22 mouse cellular contexts compared by ENCODE assay signal in the genomic region with DNA sequence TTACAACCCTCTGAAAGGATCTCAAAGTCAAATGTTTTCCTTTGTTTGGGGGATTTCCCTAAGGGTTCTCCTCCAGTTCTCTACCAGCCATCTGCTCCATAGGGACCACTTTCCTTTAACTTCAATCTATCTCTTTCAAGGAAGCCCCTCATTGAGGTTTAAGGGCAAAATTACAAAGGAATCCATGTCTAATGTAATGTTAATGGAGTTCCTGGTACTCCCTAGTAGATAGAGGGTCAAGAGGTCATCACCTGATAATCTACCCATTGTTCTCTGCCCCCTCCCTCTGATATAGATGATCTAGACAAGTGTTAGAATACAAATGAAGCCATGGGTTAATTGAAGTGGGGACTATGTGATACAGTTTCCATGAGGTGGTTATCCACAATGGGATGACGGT.
"Had no signal": no experiment of that assay in that cellular context is flagged by ENCODE, and none has a peak within 500 bp of the region (broad histone marks: within the 10 kb centered on the region; RNA-seq: fewer than 3 reads in every experiment).

No protein-coding gene starts in this region.

- H3K9me3 ChIP-seq: heart, embryonic 10.5 days; heart, embryonic 12.5 days; hindbrain, embryonic 10.5 days; hindbrain, embryonic 12.5 days; intestine, embryonic 15.5 days; limb, embryonic 13.5 days; limb, embryonic 15.5 days; liver, embryonic 12.5 days had no signal

- DNase-seq: gastrocnemius, postnatal 25 days; heart, adult 18-20 months; heart, postnatal 10 days; heart, postnatal 4 days; kidney, adult 18-20 months; kidney, adult 8-10 months; kidney, postnatal 10 days; kidney, postnatal 25 days; kidney, postnatal 4 days; left cerebral cortex, postnatal 4 days had no signal

- H3K9ac ChIP-seq: heart, embryonic 12.5 days; hindbrain, embryonic 12.5 days; hindbrain, embryonic 14.5 days; intestine, embryonic 15.5 days; limb, embryonic 13.5 days; limb, embryonic 15.5 days; liver, embryonic 12.5 days; liver, embryonic 14.5 days had no signal

- H3K27ac ChIP-seq: heart, embryonic 10.5 days; hindbrain, embryonic 10.5 days; hindbrain, embryonic 12.5 days; hindbrain, embryonic 14.5 days; intestine, embryonic 15.5 days; layer of hippocampus, adult 2 months; left cerebral cortex, adult 2 months; limb, embryonic 13.5 days; limb, embryonic 15.5 days; liver, embryonic 12.5 days; liver, embryonic 14.5 days had no signal

- H3K4me1 ChIP-seq: heart, embryonic 10.5 days; heart, embryonic 12.5 days; intestine, embryonic 15.5 days; limb, embryonic 13.5 days; limb, embryonic 15.5 days; liver, embryonic 12.5 days had no signal

- H3K36me3 ChIP-seq: heart, embryonic 10.5 days; heart, embryonic 12.5 days; hindbrain, embryonic 10.5 days; hindbrain, embryonic 12.5 days; intestine, embryonic 15.5 days; limb, embryonic 13.5 days; limb, embryonic 15.5 days; liver, embryonic 12.5 days had no signal

- H3K4me3 ChIP-seq: heart, embryonic 10.5 days; heart, embryonic 12.5 days; hindbrain, embryonic 10.5 days; hindbrain, embryonic 12.5 days; intestine, embryonic 15.5 days; layer of hippocampus, adult 2 months; left cerebral cortex, adult 2 months; limb, embryonic 13.5 days; limb, embryonic 15.5 days; liver, embryonic 12.5 days had no signal
